Mouse (Mus musculus) ES-CJ7 (cell line): ENCODE measurements around the gene Colq.
A peak's percentile ranks its signal among the peaks of the same experiment; 100 is the strongest.
"Not testable (repeated sequence)": the region's sequence is repeated elsewhere in the genome, so short reads cannot be mapped to it uniquely, and the experiment has no call there.

ENCODE experiments used
- DNase-seq: peaks from one replicate; pipeline ENCODE4 v3.0.0; 2011; ENCODE audit warnings: low read depth, low spot score

The Colq gene

GRCm38 (mm10) chr14:31591243-31591642 lies at the start of gene Colq:
TSS of gene Colq (minus strand) at chr14:31591343.
- no peak for DNase-seq

- DNase-seq = no peak
These were observed 49.3 kb upstream of the Colq start, which contains the start of gene Gm49387 for GRCm38 (mm10) chr14:31640346-31640889. TSS of gene Gm49387 (minus strand) at chr14:31640878.

DNA sequence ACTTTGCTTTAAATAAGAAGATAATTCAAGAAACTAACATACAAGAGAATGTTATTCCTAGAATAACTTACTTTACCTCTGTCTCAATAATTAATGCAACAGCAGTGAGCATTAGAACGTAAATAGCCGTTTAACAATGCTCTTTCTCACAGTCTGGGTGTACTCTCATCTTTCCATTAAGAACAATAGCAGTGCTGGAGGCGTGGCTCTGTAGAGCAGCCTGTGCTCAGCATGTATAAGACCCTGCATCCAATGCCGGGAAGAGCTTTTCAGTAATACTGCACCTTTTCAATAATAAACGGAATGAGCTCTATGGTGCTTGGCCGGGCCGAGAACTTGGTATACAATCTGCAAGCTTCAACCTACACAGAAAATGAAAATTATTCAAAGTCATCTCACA lies 39.5 kb upstream of the Colq start:
- peak; percentile 38 for DNase-seq

DNA sequence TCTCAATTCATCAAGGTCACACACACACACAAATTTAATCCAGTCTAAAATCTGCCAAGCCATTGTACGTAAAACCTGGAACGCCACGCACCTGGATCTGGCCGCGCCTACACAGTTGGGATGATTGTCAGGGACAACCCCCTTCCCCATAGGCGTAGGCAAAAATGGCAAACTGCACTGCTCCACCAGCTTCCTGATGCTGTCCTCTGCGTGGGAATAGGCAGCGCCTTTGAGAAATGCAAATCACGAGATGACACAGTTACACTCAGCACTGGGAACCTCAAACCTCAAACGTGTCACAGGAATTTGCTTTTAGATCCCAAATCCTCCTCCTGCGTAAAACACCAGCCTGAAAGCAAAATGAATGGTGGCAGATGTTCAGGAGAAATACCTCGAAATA lies 31.6 kb upstream of the Colq start:
- no peak for DNase-seq

DNA sequence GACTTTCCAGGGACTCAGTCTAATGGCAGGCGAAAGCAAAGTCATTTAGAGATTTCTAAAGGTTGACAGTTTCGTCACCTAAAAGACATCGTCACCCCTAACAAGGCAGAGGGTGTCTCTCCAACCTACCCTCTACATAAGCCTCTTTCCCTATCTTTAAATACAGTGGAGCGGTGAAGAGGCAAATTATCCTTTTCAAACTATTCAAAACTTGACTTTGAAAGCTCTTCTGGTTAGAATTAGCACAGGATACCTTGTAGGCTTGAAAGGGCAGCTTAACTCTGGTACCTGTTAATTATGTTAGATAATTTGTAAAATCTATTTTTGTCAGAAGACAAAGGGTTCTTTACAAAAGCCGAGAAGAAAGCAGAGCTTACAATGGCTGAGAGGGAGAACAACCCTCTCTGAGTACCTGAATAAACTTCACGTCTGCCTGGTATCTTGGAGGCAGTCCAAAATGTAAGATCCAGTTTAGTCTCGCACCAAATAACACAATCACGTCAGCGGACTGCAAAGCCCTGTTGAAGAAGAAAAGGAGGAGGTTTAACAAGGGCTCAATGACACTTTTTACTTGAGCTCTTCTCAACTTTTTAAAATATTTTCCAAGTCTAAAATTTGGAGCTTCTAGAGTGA lies 29.6 kb upstream of the Colq start:
- no peak for DNase-seq

DNA sequence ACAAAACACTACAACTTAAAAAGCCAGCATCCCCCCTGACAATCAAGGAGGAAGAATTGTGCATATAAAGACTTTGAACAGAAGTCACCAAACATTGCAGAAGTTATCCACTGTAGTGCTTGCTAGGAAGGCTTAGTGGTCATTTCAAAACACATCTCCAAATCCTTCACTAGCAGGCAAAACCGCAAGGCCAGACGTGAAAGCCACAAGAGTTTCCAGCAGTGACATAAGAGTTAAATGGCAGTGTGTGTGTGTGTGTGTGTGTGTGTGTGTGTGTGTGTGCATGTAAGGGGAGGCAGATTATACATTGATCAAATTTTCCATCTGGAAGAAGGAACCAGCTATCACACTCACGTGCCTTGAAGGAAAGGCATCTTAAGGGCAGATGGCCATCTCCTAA lies 26.9 kb upstream of the Colq start:
- no peak for DNase-seq

- DNase-seq = no peak
These were observed 26.1 kb upstream of the Colq start for GRCm38 (mm10) chr14:31617204-31617603.

DNA sequence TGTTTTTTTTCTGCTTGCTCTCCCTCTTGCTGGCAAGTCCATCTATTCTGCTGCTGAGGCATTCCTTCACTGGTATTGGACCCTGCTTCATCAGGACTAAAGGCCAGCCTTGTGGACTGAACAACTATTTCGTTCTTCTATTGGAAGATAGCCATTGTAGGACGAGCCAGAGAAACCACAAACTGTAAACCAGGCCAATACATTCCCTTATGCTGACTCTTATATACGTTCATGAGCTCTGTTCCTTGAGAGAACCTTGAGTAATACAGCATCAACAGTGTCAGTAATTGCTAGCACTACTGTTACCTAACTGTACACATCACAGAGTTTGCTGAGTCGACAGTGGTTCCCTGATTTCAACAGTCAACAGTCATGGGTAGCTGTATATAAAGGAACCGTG lies 22.5 kb upstream of the Colq start:
- DNase-seq = no peak

DNA sequence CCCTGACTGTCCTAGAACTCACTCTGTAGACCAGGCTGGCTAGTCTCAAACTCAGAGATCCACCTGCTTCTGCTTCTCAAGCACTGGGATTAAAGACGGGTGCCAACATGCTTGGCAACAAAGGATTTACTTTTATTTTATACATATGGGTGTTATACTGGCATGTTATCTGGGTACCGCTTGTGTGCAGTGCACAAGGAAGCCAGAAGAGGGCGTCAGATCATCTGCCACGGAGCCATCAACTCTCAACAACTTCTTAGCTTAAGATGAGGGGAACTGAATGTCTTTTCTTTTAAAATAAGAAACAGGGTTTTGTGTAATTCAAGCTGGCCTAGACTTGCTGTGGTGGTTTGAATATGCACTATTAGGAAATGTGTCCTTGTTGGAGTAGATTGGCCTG lies 20.8 kb upstream of the Colq start:
- peak; percentile 7 for DNase-seq

- DNase-seq = peak; percentile 58
These were observed 14.4 kb upstream of the Colq start for GRCm38 (mm10) chr14:31605514-31605913.

- DNase-seq = no peak
These were observed 13.8 kb upstream of the Colq start for GRCm38 (mm10) chr14:31604916-31605315.

- not testable (repeated sequence) for DNase-seq
These were observed 11.5 kb upstream of the Colq start for GRCm38 (mm10) chr14:31602616-31602979.

DNA sequence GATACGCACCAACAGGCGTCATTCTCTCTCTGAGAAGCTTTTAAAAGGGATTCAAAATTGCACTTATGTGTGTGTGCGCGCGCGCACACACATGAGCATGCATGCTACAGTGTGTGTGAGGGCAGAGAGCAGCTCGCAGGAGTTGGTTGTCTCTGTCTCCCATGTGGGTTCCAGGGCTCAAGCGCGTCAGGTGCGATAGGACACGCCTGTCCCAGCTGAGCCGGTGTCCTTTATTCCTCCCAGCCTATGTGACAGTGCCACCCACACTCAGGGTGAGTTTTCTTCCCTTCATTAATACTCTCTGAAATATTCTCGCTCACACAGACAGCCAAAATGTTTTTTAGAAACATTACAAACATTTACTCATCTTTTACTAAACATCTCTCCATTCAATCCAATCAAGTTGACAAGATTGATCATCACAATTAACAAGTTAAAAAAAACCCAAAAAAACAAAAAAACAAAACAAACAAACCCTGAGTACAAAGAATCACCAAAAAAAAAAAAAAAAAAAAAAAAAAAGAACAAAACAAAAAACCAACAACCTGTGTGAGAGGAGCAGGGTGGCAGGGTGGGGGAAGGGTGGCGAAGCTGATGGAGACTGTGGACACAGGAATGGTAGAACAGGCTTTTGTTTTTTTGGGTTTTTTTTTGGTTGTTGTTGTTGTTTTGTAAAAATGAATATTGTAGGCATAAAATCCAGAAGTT lies 10.9 kb upstream of the Colq start:
- no peak for DNase-seq

- no peak for DNase-seq
These were observed 6.3 kb upstream of the Colq start for GRCm38 (mm10) chr14:31597446-31597845.

- DNase-seq = no peak
These were observed 5.3 kb upstream of the Colq start for GRCm38 (mm10) chr14:31596408-31596807.

- DNase-seq = no peak
These were observed 3.5 kb upstream of the Colq start for GRCm38 (mm10) chr14:31594693-31595092.

- no peak for DNase-seq
These were observed 1.9 kb upstream of the Colq start for GRCm38 (mm10) chr14:31593036-31593435.

DNA sequence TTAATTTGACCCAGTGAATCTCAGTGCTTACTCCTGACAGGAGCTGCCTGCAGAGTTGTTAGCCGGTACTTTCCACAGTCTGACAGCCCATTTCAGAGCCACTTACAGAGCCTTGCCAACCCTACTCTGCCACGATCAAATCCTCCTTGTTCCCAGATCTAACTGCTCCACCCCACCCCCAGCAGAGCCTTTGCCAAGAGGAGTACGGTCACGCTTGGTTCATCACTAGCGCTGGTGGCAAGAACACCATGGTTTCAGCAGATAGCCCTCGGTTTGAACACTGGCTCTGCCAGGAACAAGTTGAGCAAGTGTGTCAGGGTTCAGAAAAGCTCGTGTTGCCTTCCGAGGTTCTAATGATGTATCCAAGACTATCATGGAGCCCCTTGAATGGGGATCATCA lies 4.7 kb downstream of the Colq start:
- DNase-seq = no peak

DNA sequence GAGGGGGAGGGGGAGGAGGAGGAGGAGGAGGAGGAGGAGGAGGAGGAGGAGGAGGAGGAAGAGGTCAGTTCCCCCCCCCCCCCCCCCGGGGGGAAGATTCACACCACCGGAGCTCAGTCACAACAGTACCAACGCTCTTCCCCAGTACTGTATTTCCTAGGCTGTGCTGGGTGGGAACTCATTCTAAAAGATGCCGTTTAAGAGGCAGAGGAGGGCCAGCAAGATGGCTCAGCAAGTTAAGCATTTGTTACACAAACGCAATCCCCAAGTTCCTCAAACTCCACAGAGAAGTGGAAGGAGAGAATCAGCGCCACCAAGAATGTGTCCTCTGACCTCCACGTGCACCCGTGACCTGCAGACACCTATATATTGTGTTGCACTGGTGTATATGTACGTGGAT lies 8.1 kb downstream of the Colq start:
- DNase-seq = no peak

DNA sequence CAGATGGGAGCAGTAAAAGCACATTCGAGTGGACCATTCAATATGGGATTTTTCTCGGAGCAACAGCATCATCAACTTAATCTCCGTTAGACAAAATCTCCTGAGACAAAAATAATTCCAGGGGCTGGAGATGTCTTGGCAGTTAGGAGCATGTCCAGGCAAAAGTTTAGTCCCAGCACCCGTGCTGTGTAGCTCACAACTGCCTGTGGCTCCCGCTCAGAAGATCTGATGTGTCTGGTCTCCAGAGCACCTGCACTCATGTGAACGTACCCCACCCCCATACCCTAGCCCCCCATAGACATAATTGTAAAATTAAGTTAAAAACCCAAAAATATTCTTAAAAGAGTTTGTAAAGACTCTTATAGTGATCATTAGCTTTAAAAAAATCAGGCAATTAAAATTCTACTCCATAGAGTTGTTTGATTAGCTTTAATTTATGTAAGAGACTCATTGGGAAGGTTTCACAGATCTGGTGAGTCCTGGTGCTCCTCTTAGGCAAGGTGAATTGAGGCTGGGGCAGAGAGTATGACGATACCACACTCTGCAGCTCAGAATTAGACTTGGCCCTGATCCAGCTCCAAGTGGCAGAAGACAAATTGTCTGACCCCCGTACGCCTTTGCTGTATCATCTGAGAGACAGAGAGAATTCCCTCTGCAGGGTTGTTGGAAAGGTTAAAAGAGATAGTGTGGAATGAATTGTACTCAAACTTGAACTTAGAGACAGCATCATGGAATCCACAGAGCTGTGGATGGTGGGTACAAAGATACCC lies 13.0 kb downstream of the Colq start:
- no peak for DNase-seq

DNA sequence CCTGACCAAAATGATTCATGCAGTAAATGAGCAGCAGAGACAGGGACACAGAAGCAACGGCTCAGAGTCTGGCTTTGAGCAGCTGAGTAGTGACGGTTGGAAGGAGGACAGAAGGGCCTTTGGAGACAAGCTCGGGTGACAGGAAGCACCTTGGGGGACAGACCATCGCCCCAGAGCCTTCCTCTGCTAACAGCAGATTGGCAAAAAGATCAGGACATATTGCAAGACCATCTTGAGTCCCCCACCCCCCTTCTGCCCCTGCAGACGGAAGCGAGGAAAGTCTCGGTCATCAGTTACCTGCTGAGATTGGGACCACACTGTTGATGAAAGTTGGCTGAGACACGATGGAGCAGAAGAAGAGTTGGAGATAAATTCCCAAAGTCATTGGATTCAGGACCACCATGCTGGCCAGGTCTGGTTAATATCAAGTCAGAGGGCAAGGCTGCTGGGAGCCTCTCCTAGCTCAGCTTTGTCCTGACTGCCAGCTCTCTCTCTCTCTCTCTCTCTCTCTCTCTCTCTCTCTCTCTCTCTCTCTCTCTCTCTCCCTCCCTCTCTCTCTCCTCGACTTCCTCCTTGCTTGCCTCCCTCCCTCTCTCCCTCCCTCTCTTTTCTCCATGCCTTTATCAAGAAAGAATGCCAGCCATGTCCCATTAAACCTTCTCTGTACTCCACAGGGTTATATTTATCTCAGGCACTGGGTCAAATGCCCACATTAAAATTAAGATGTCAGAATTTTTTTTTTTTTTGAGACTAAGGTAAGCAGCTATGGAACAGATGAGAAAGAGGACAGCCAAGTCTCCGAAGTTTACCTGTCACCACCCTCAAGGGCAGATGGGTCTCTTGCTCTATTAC lies 14.1 kb downstream of the Colq start:
- DNase-seq = no peak

GRCm38 (mm10) chr14:31575866-31576265 lies 15.3 kb downstream of the Colq start:
- DNase-seq = no peak
